Mouse (Mus musculus) forebrain, embryonic 12.5 days (tissue): Measurements from ENCODE around the gene Erbin. TPM values are rescaled to one million over a fixed set of nuclear protein-coding genes. Genes with fewer than 3 reads are reported as not detected.

ENCODE experiments used
- ATAC-seq: fragments of 200-750 bp; cut with Nextera tagmentation; 2 replicates; pipeline ENCODE4 v1.8.0; 2017; ENCODE audit warnings: moderate TSS enrichment; ENCODE audit not compliant: low FRiP score
- H3K27ac ChIP-seq: fragments of 300-500 bp; sonication (generic); 2 replicates; pipeline ENCODE4 v1.5.1; 2016; ENCODE audit warnings: mild to moderate bottlenecking
- H3K27me3 ChIP-seq: fragments of 300-500 bp; sonication (generic); 2 replicates; pipeline ENCODE4 v1.6.1; 2016; ENCODE audit warnings: mild to moderate bottlenecking
- H3K36me3 ChIP-seq: fragments of 300-500 bp; sonication (generic); replicated peaks from 2 replicates; pipeline ENCODE4 v1.6.1; 2016; ENCODE audit warnings: mild to moderate bottlenecking
- H3K4me1 ChIP-seq: fragments of 300-500 bp; sonication (generic); 2 replicates; pipeline ENCODE4 v1.6.1; 2016
- H3K4me2 ChIP-seq: fragments of 300-500 bp; sonication (generic); 2 replicates; pipeline ENCODE4 v1.6.1; 2016; ENCODE audit warnings: mild to moderate bottlenecking, moderate library complexity
- H3K4me3 ChIP-seq: fragments of 300-500 bp; sonication (generic); replicated peaks from 2 replicates; pipeline ENCODE4 v1.5.1; 2016; ENCODE audit warnings: mild to moderate bottlenecking
- H3K9ac ChIP-seq: fragments of 300-500 bp; sonication (generic); 2 replicates; pipeline ENCODE4 v1.6.1; 2016; ENCODE audit warnings: mild to moderate bottlenecking
- H3K9me3 ChIP-seq: fragments of 300-500 bp; sonication (generic); 2 replicates; pipeline ENCODE4 v1.6.1; 2016
- WGBS: fragments of 180-500 bp; shearing (Covaris S2); methylation state at CpG from one replicate; pipeline ENCODE4 v1.1.7; 2016; 5-methylcytosine and 5-hydroxymethylcytosine counted together
- polyA plus RNA-seq: library from polyadenylated mRNA; unstranded; fragments of >200 nt; fragmentation: Nextera tagmentation; extraction: Ambion mirVana; gene quantifications from 2 replicates; pipeline ENCODE4 v1.2.1, GENCODE M21; 2016

Erbin gene
- polyA plus RNA-seq, 1 experiment from 2014 or later: 23.0 TPM

DNA sequence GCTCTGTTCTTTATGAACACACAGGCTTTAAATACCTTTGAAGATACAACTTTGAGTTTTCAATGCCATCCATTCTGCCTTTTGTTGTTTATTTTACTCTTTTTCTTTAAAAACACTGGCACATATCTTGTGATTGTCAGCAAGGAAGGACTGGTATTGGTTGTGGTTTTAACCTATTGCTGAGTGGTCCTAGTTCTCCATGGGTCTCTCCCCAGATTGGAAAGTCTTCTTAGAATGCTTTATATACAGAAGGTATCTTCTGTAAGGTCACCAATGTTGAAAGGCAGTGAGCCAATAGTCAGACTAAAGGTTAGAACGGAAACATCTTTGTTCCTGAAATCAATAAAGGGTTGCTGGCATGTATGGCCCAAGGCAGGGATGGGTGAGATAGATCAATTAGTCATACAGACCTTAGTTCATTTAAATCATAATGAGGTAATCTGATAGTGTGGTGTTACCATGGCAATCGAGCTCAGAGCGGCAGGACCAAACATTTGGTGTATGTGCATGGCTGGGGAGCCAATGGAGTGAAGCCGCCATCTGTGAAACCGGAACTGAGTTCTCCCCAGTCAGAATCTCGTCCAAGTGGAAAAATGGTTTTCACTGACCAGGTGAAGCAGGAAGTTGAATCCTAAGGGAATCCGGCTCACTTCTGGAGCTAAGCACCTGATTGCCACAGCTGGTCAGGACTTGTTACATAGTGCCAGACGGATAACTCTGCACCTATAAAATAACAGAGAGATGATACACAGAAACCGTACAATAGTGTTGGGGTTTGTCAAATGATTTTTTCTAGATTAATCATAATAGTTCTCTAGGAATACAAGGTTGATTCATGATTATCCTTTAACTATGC is 125.4 kb downstream of the Erbin start:
- no peaks in the 10 kb centered on the region for H3K9me3 ChIP-seq
- H3K4me1 ChIP-seq: peaks cover 7% of the 10 kb centered on the region
- no peak overlapping the region for H3K4me3 ChIP-seq
- H3K36me3 ChIP-seq: no peaks in the 10 kb centered on the region
- 60% methylated on average over 9 of the region's 9 CpGs for WGBS
- H3K27me3 ChIP-seq: no peaks in the 10 kb centered on the region
- ATAC-seq: peak; percentile 60; the same call in 1 of the 2 replicates
- no peak overlapping the region for H3K4me2 ChIP-seq
- H3K27ac ChIP-seq: no peak overlapping the region
- no peak overlapping the region for H3K9ac ChIP-seq

DNA sequence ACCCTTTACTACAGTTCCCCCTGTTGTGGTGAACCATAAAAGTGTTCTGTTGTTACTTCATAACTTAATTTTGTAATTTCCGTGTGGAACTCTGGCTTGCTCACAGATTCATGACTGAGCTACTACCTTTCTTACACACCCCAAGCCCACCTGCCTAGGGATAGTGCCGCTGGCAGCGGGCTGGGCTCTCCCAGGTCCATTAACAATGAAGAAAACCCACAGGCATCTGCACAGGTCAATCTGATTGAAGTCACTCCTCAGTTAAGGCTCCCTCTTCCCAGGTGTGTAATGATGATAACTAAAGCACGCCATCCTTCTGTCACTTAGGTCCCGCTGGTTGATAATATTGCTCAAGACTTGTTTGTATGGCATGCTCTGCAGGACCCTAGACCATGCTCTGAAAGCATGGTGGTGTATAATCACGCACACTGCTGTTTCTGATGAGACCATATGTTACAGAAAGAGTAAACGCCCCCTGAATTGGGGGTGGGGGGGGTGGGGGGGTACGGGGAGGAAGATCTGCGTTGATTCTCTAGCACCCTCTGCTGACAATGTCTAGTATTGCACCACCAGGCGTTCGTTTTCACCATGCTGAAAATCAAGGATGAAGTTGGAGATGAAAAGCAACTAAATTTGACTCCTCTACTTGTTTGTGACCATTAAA is 140.3 kb downstream of the Erbin start:
- Histone ChIP-seq H3K27ac (no peak overlapping the region), H3K9ac (no peak overlapping the region), H3K9me3 (no peaks in the 10 kb centered on the region), H3K4me1 (no peaks in the 10 kb centered on the region; the same call in 1 of the 2 replicates), H3K27me3 (0 out of 2 replicates have a peak, but pooled peaks cover 3% of the 10 kb centered on the region), H3K4me3 (no peak overlapping the region), H3K36me3 (no peaks in the 10 kb centered on the region), H3K4me2 (no peak overlapping the region)
- peak; percentile 59; the same call in 1 of the 2 replicates for ATAC-seq
- WGBS: 36% methylated on average over 11 of the region's 11 CpGs

DNA sequence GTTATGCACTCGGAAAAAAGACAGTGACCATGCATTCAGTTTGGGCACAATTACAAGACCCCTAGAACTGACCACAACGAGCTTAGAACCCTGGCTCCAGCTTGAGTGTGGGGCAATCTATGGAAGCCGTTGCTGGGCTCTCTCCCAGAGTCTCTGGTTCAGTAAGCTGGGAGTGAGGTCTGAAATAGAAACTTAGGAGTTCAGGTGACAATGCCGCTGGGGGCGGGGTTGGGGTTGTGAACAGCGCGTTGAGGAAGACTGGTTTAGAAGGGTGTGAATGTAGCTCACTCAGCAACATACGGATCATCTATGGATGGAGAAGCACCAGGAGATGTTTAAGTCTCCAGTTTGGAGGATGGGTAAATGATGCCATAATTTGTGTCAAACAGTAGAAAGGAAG is 143.2 kb downstream of the Erbin start:
- Histone ChIP-seq H3K4me3 (no peak overlapping the region), H3K9ac (no peak overlapping the region), H3K4me2 (no peak overlapping the region), H3K9me3 (no peaks in the 10 kb centered on the region), H3K27ac (no peak overlapping the region), H3K4me1 (peaks cover 10% of the 10 kb centered on the region), H3K36me3 (no peaks in the 10 kb centered on the region), H3K27me3 (no peaks in the 10 kb centered on the region)
- WGBS: 75% methylated on average over 8 of the region's 8 CpGs
- ATAC-seq: no peak

DNA sequence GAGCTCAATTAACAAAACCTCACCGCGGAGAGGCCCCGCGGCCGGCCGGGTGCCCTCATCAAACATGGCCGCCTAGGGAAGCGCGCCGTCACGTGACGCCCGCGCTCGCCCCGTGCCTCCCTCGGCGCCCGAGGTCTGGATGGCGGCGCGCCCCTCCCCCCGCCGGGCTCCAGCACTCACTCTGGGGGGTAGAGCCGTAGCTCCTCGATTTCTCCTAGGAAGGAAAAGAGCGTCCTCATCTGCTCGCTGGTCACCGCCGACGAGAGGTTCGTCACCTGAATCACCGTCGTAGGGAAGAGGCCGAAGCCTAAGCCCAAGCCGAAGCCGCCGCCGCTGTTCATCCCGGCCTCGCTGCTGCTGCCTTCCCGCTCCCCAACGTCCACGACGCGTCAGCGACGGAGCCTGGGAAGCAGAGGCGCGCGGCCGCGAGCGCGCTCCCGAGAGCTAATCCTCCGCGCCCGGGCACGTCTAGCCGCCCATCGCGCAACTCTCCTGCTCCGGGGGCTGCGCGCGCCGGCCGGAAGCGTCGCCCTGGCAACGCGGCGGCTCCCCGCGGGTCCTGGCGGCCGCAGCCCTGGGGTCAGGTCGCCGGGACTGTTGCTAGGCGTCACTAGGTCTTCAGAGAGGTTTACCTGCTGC is 146.1 kb downstream of the Erbin start, which contains the start of gene Srek1:
TSS of gene Srek1 (minus strand) at position 490 of the 639 bp plus-strand sequence.
- H3K4me3 ChIP-seq: peak within 1 kb of the TSS; percentile 70
- no peaks in the 10 kb centered on the region for H3K27me3 ChIP-seq
- H3K9me3 ChIP-seq: no peaks in the 10 kb centered on the region
- H3K36me3 ChIP-seq: no peaks in the 10 kb centered on the region
- H3K9ac ChIP-seq: peak within 1 kb of the TSS; percentile 70
- peaks cover 21% of the 10 kb centered on the region for H3K4me1 ChIP-seq
- H3K4me2 ChIP-seq: peak within 1 kb of the TSS; percentile 63
- peak within 1 kb of the TSS; percentile 97 for H3K27ac ChIP-seq
- peak; percentile 96 for ATAC-seq
- WGBS: under 1% methylated on average over 81 of the region's 81 CpGs

DNA sequence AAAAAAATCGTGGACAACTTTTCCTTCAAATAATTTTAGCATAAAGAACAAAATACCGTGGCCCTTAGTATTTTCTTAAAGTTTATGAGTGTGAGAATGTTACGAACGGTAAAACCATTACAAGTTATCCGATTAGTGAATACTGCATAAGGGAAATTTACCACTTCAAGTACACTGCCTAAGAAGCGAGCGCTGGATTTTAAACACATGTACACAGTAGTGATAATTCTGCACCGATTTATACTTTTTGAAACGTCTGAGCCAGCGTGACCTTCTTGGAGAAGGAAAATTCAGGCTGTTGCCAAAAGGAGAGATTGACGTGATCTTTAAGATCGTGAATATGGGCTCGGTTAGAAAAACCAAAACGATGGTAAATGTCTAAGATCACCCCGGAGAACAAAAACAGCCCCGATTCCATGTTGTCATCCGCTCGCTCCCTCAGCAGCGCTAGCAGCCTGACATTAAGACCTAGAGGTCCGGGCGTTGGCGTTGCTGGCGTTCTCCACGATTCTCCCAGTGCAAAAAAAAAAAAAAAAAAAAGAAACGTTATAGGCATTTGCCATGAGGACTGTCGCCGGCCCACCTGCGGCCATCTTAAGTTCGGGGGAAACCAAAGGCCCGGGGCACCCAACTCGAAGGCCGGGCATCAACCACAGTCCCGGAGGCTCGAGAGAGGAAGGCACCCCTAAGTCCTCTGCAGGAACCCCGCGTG is 146.8 kb downstream of the Erbin start:
- H3K9me3 ChIP-seq: no peaks in the 10 kb centered on the region
- 3% methylated on average over 36 of the region's 36 CpGs for WGBS

DNA sequence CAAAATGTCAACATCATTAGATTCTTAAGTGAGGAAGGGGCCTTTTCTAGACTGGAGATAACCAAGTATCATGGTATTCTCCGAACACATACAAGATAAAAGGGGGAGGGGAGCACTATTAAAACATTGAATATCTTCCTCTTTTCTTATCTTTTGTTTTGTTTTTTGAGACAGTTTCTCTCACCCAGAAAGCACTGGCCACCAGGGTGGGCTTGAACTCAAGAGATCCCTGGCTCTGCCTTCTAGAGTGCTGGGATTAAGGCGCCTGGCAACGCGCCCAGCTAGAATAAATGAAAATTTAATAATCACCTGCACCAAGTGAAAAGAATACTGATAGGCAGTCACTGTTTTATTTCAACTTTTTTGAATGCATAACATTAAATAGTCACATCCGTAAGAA is 147.4 kb downstream of the Erbin start:
- H3K4me2 ChIP-seq: peak overlapping the region; percentile 63
- no peaks in the 10 kb centered on the region for H3K27me3 ChIP-seq
- peak overlapping the region; percentile 36; the same call in 1 of the 2 replicates for H3K9ac ChIP-seq
- no peak overlapping the region for H3K27ac ChIP-seq
- peak overlapping the region; percentile 70 for H3K4me3 ChIP-seq
- H3K9me3 ChIP-seq: no peaks in the 10 kb centered on the region
- ATAC-seq: no peak
- 26% methylated on average over 5 of the region's 5 CpGs for WGBS
- peaks cover 21% of the 10 kb centered on the region for H3K4me1 ChIP-seq
- H3K36me3 ChIP-seq: no peaks in the 10 kb centered on the region

More for the DNA sequence above, 146.8 kb downstream of the Erbin start:
- Histone ChIP-seq H3K27ac (peak overlapping the region; percentile 97), H3K4me2 (peak overlapping the region; percentile 63), H3K4me1 (peaks cover 21% of the 10 kb centered on the region), H3K4me3 (peak overlapping the region; percentile 70), H3K27me3 (no peaks in the 10 kb centered on the region), H3K36me3 (no peaks in the 10 kb centered on the region), H3K9ac (peak overlapping the region; percentile 70)
- ATAC-seq: peak; percentile 67

DNA sequence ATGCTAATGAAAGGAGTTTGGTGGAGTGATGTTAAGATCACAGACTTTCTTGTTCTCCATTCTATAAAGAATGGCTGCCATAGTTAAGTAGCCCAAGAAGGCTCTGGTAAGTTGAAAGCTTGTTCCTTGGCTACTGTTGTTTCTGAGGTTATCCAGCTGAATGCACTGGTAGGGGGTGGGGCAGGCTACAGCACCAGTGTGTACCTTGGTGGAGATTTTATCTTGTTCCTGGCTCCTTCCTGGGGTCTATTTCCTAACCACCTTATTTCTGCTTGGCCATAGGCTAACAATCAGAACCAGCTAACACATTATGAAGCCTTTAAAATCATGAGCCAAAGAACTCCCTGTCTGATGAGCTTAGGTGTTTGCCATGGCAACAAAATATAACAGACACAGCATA is 149.5 kb downstream of the Erbin start:
- no peak for ATAC-seq
- no peak overlapping the region for H3K27ac ChIP-seq
- H3K27me3 ChIP-seq: no peaks in the 10 kb centered on the region
- H3K4me1 ChIP-seq: peaks cover 21% of the 10 kb centered on the region
- H3K9me3 ChIP-seq: no peaks in the 10 kb centered on the region
- H3K4me3 ChIP-seq: no peak overlapping the region
- H3K36me3 ChIP-seq: peaks cover 6% of the 10 kb centered on the region; the same call in 1 of the 2 replicates
- no peak overlapping the region for H3K9ac ChIP-seq
- 0 out of 2 replicates have a peak overlapping the region, but pooled peaks have one; percentile 13 for H3K4me2 ChIP-seq

Other genes starting within 250 kb of the Erbin start
- 113 TPM in 2 replicates for gene Srek1, start 145.9 kb downstream of the Erbin start, polyA plus RNA-seq
- gene Nln, start 189.1 kb upstream of the Erbin start, polyA plus RNA-seq: 22.7 and 25.0 TPM in 2 replicates
- 21.8 and 22.1 TPM in 2 replicates for gene Sgtb, start 189.2 kb upstream of the Erbin start, polyA plus RNA-seq